Mouse (Mus musculus): ENCODE results near the gene Tgoln1. TPM values are rescaled to one million over a fixed set of nuclear protein-coding genes. Genes with fewer than 3 reads are reported as not detected.

Gene Tgoln1
- 20.9 and 21.7 TPM in 2 replicates for polyA plus RNA-seq (2016; fragmentation: Nextera tagmentation; extraction: Ambion mirVana)

- Histone ChIP-seq H3K36me3 (peaks cover 18% of the 10 kb centered on the region), H3K4me3 (replicated peaks) (peak within 1 kb of the TSS; percentile 71), H3K9ac (replicated peaks) (peak within 1 kb of the TSS; percentile 79), H3K4me1 (replicated peaks) (peaks cover 29% of the 10 kb centered on the region), H3K27ac (peak within 1 kb of the TSS; percentile 89), H3K4me2 (peak within 1 kb of the TSS; percentile 90), H3K27me3 (no peaks in the 10 kb centered on the region), H3K9me3 (no peaks in the 10 kb centered on the region)
- ATAC-seq (ENCODE audit: insufficient number of reproducible peaks, insufficient read depth, low FRiP score, low TSS enrichment, low read depth), result peak; percentile 96
- WGBS, result under 1% methylated on average over 41 of the region's 41 CpGs
Measured at GRCm38 (mm10) chr6:72616643-72617288, at the start of gene Tgoln1. Tgoln1 (minus strand) TSS chr6:72617000.

GRCm38 (mm10) chr6:72664290-72664689 is 47.5 kb upstream of the Tgoln1 start:
- no peak overlapping the region for H3K4me3 ChIP-seq (replicated peaks)
- H3K4me1 ChIP-seq (replicated peaks), result peaks cover 71% of the 10 kb centered on the region
- WGBS, result 73% methylated on average over 8 of the region's 8 CpGs
- H3K4me2 ChIP-seq, result no peak overlapping the region
- no peak overlapping the region for H3K9ac ChIP-seq (replicated peaks)
- H3K36me3 ChIP-seq, result no peaks in the 10 kb centered on the region
- H3K27ac ChIP-seq, result no peak overlapping the region
- no peaks in the 10 kb centered on the region for H3K9me3 ChIP-seq
- no peaks in the 10 kb centered on the region for H3K27me3 ChIP-seq
- ATAC-seq (ENCODE audit: insufficient number of reproducible peaks, insufficient read depth, low FRiP score, low TSS enrichment, low read depth), result no peak

- Histone ChIP-seq H3K27me3 (no peaks in the 10 kb centered on the region), H3K36me3 (no peaks in the 10 kb centered on the region), H3K9me3 (no peaks in the 10 kb centered on the region), H3K4me2 (no peak overlapping the region), H3K4me3 (replicated peaks) (no peak overlapping the region), H3K4me1 (replicated peaks) (peaks cover 64% of the 10 kb centered on the region), H3K9ac (replicated peaks) (no peak overlapping the region), H3K27ac (peak overlapping the region; percentile 76)
- ATAC-seq (ENCODE audit: insufficient number of reproducible peaks, insufficient read depth, low FRiP score, low TSS enrichment, low read depth), result no peak
- 24% methylated on average over 1 of the region's 1 CpGs for WGBS
Measured at GRCm38 (mm10) chr6:72663000-72663399, 46.2 kb upstream of the Tgoln1 start.

- no peaks in the 10 kb centered on the region for H3K9me3 ChIP-seq
- no peaks in the 10 kb centered on the region for H3K27me3 ChIP-seq
- peaks cover 69% of the 10 kb centered on the region for H3K4me1 ChIP-seq (replicated peaks)
- WGBS, result 83% methylated on average over 6 of the region's 6 CpGs
- no peak overlapping the region for H3K4me2 ChIP-seq
- ATAC-seq (ENCODE audit: insufficient number of reproducible peaks, insufficient read depth, low FRiP score, low TSS enrichment, low read depth), result no peak
- H3K27ac ChIP-seq, result peak overlapping the region; percentile 36; the same call in 1 of the 2 replicates
- H3K4me3 ChIP-seq (replicated peaks), result no peak overlapping the region
- no peaks in the 10 kb centered on the region; the same call in 1 of the 2 replicates for H3K36me3 ChIP-seq
- H3K9ac ChIP-seq (replicated peaks), result no peak overlapping the region
Measured at GRCm38 (mm10) chr6:72660391-72660720, 43.6 kb upstream of the Tgoln1 start.

- WGBS, result 74% methylated on average over 8 of the region's 8 CpGs
- peak overlapping the region; percentile 36; the same call in 1 of the 2 replicates for H3K27ac ChIP-seq
- H3K9ac ChIP-seq (replicated peaks), result no peak overlapping the region
- H3K36me3 ChIP-seq, result no peaks in the 10 kb centered on the region; the same call in 1 of the 2 replicates
- no peak for ATAC-seq (ENCODE audit: insufficient number of reproducible peaks, insufficient read depth, low FRiP score, low TSS enrichment, low read depth)
- H3K4me2 ChIP-seq, result no peak overlapping the region
- no peak overlapping the region for H3K4me3 ChIP-seq (replicated peaks)
- no peaks in the 10 kb centered on the region for H3K9me3 ChIP-seq
- no peaks in the 10 kb centered on the region for H3K27me3 ChIP-seq
- H3K4me1 ChIP-seq (replicated peaks), result peaks cover 71% of the 10 kb centered on the region
Measured at GRCm38 (mm10) chr6:72659717-72660390, 43.1 kb upstream of the Tgoln1 start.

GRCm38 (mm10) chr6:72658006-72658405 is 41.2 kb upstream of the Tgoln1 start:
- H3K4me1 ChIP-seq (replicated peaks), result peaks cover 73% of the 10 kb centered on the region
- no peaks in the 10 kb centered on the region; the same call in 1 of the 2 replicates for H3K36me3 ChIP-seq
- WGBS, result 59% methylated on average over 3 of the region's 3 CpGs
- H3K9ac ChIP-seq (replicated peaks), result no peak overlapping the region
- H3K4me3 ChIP-seq (replicated peaks), result no peak overlapping the region
- H3K27me3 ChIP-seq, result no peaks in the 10 kb centered on the region
- H3K9me3 ChIP-seq, result no peaks in the 10 kb centered on the region
- ATAC-seq (ENCODE audit: insufficient number of reproducible peaks, insufficient read depth, low FRiP score, low TSS enrichment, low read depth), result no peak
- H3K4me2 ChIP-seq, result no peak overlapping the region
- no peak overlapping the region for H3K27ac ChIP-seq

GRCm38 (mm10) chr6:72656053-72656442 is 39.2 kb upstream of the Tgoln1 start:
- H3K27me3 ChIP-seq, result no peaks in the 10 kb centered on the region
- peak overlapping the region; percentile 62 for H3K4me2 ChIP-seq
- peak overlapping the region; percentile 98 for H3K27ac ChIP-seq
- H3K4me3 ChIP-seq (replicated peaks), result peak overlapping the region; percentile 38; the same call in 1 of the 2 replicates
- H3K4me1 ChIP-seq (replicated peaks), result peaks cover 57% of the 10 kb centered on the region
- no peak for ATAC-seq (ENCODE audit: insufficient number of reproducible peaks, insufficient read depth, low FRiP score, low TSS enrichment, low read depth)
- H3K9ac ChIP-seq (replicated peaks), result no peak overlapping the region
- WGBS, result 50% methylated on average over 7 of the region's 7 CpGs
- H3K36me3 ChIP-seq, result no peaks in the 10 kb centered on the region; the same call in 1 of the 2 replicates
- no peaks in the 10 kb centered on the region for H3K9me3 ChIP-seq

GRCm38 (mm10) chr6:72655309-72656052 is 38.7 kb upstream of the Tgoln1 start:
- peak overlapping the region; percentile 46; the same call in 1 of the 2 replicates for H3K9ac ChIP-seq (replicated peaks)
- peak overlapping the region; percentile 98 for H3K27ac ChIP-seq
- peak; percentile 94 for ATAC-seq (ENCODE audit: insufficient number of reproducible peaks, insufficient read depth, low FRiP score, low TSS enrichment, low read depth)
- H3K4me2 ChIP-seq, result peak overlapping the region; percentile 62
- peaks cover 57% of the 10 kb centered on the region for H3K4me1 ChIP-seq (replicated peaks)
- H3K4me3 ChIP-seq (replicated peaks), result peak overlapping the region; percentile 38
- WGBS, result 7% methylated on average over 20 of the region's 20 CpGs
- no peaks in the 10 kb centered on the region; the same call in 1 of the 2 replicates for H3K36me3 ChIP-seq
- H3K27me3 ChIP-seq, result no peaks in the 10 kb centered on the region
- H3K9me3 ChIP-seq, result no peaks in the 10 kb centered on the region

GRCm38 (mm10) chr6:72654355-72654754 is 37.6 kb upstream of the Tgoln1 start:
- H3K4me3 ChIP-seq (replicated peaks), result no peak overlapping the region
- WGBS, result 69% methylated on average over 6 of the region's 6 CpGs
- peaks cover 63% of the 10 kb centered on the region for H3K4me1 ChIP-seq (replicated peaks)
- H3K9ac ChIP-seq (replicated peaks), result no peak overlapping the region
- H3K4me2 ChIP-seq, result peak overlapping the region; percentile 62; the same call in 1 of the 2 replicates
- H3K27ac ChIP-seq, result peak overlapping the region; percentile 98
- no peaks in the 10 kb centered on the region; the same call in 1 of the 2 replicates for H3K36me3 ChIP-seq
- no peaks in the 10 kb centered on the region for H3K9me3 ChIP-seq
- no peak for ATAC-seq (ENCODE audit: insufficient number of reproducible peaks, insufficient read depth, low FRiP score, low TSS enrichment, low read depth)
- no peaks in the 10 kb centered on the region for H3K27me3 ChIP-seq

- peaks cover 6% of the 10 kb centered on the region; the same call in 1 of the 2 replicates for H3K36me3 ChIP-seq
- no peaks in the 10 kb centered on the region for H3K27me3 ChIP-seq
- no peak overlapping the region for H3K4me2 ChIP-seq
- no peak overlapping the region for H3K9ac ChIP-seq (replicated peaks)
- H3K4me3 ChIP-seq (replicated peaks), result no peak overlapping the region
- 82% methylated on average over 7 of the region's 7 CpGs for WGBS
- ATAC-seq (ENCODE audit: insufficient number of reproducible peaks, insufficient read depth, low FRiP score, low TSS enrichment, low read depth), result no peak
- peaks cover 72% of the 10 kb centered on the region for H3K4me1 ChIP-seq (replicated peaks)
- no peaks in the 10 kb centered on the region for H3K9me3 ChIP-seq
- no peak overlapping the region for H3K27ac ChIP-seq
Measured at GRCm38 (mm10) chr6:72653419-72653818, 36.6 kb upstream of the Tgoln1 start.

GRCm38 (mm10) chr6:72650338-72650851 is 33.6 kb upstream of the Tgoln1 start:
- H3K4me1 ChIP-seq (replicated peaks), result peaks cover 58% of the 10 kb centered on the region

More at GRCm38 (mm10) chr6:72650338-72650851, 33.6 kb upstream of the Tgoln1 start:
- WGBS, result 69% methylated on average over 10 of the region's 10 CpGs
- H3K9ac ChIP-seq (replicated peaks), result no peak overlapping the region
- H3K27ac ChIP-seq, result 0 out of 2 replicates have a peak overlapping the region, but pooled peaks have one; percentile 18
- H3K4me2 ChIP-seq, result no peak overlapping the region
- H3K27me3 ChIP-seq, result no peaks in the 10 kb centered on the region
- peaks cover 22% of the 10 kb centered on the region for H3K36me3 ChIP-seq
- ATAC-seq (ENCODE audit: insufficient number of reproducible peaks, insufficient read depth, low FRiP score, low TSS enrichment, low read depth), result no peak
- H3K4me3 ChIP-seq (replicated peaks), result no peak overlapping the region
- H3K9me3 ChIP-seq, result no peaks in the 10 kb centered on the region

Data from limb, embryonic 12.5 days (tissue).